17 mouse cellular contexts compared by ENCODE assay signal in genomic region chr8:45689611-45690207, GRCm38 (mm10).
DNase-seq lines count a peak whose midpoint lies in the region; ATAC-seq and TF ChIP-seq lines count a peak whose summit lies in the region.
"Had no signal": no experiment of that assay in that cellular context is flagged by ENCODE, and none has a peak within 500 bp of the region (broad histone marks: within the 10 kb centered on the region; RNA-seq: fewer than 3 reads in every experiment).

No protein-coding gene starts in this region.

- peak; percentile 64; the same call in 1 of the 2 replicates for ATAC-seq in forebrain, postnatal 0 days
- no peak for ATAC-seq in monocyte, adult 5-6 weeks (replicated peaks; ENCODE audit: insufficient number of reproducible peaks, low FRiP score, low TSS enrichment, poor library complexity, severe bottlenecking)
- ATAC-seq: liver, postnatal 0 days had no signal

- WGBS in heart, adult 2 months: 37% methylated on average over 2 of the region's 2 CpGs
- 47% methylated on average over 2 of the region's 2 CpGs for WGBS in forebrain, postnatal 0 days

- peaks cover 10% of the 10 kb centered on the region for H3K4me1 ChIP-seq in heart, adult 2 months (ENCODE audit: control insufficient read depth, insufficient read depth, low read length)
- peaks cover 20% of the 10 kb centered on the region; the same call in 1 of the 2 replicates for H3K4me1 ChIP-seq in forebrain, postnatal 0 days (ENCODE audit: insufficient read depth)
- H3K4me1 ChIP-seq: neural tube, embryonic 12.5 days had no signal

- H3K36me3 ChIP-seq in heart, adult 2 months (ENCODE audit: control insufficient read depth, insufficient read depth, low read length): peaks cover 31% of the 10 kb centered on the region
- H3K36me3 ChIP-seq in forebrain, postnatal 0 days (ENCODE audit: insufficient read depth): no peaks in the 10 kb centered on the region
- H3K36me3 ChIP-seq: limb, embryonic 15.5 days; neural tube, embryonic 12.5 days had no signal

- H3K4me2 ChIP-seq in forebrain, postnatal 0 days (ENCODE audit: low read depth): no peak overlapping the region
- H3K4me2 ChIP-seq: heart, embryonic 11.5 days; limb, embryonic 15.5 days; neural tube, embryonic 12.5 days had no signal

- TF ChIP-seq POLR2A in heart, adult 2 months (IDR thresholded peaks at IDR 0.05; ENCODE audit: insufficient read depth, low read depth, low read length): no peak

- no peaks in the 10 kb centered on the region for H3K9me3 ChIP-seq in forebrain, postnatal 0 days (ENCODE audit: low read length)
- H3K9me3 ChIP-seq: limb, embryonic 15.5 days; neural tube, embryonic 12.5 days had no signal

- no peak for TF ChIP-seq CTCF in heart, adult 2 months (IDR thresholded peaks at IDR 0.05)
- no peak for TF ChIP-seq CTCF in forebrain, postnatal 0 days (IDR thresholded peaks at IDR 0.05; ENCODE audit: low read depth)

- H3K27ac ChIP-seq in heart, adult 2 months: no peak overlapping the region
- H3K27ac ChIP-seq in forebrain, postnatal 0 days (ENCODE audit: low read depth, low read length): no peak overlapping the region
- H3K27ac ChIP-seq: neural tube, embryonic 12.5 days had no signal

- H3K4me3 ChIP-seq in heart, adult 2 months: no peak overlapping the region
- H3K4me3 ChIP-seq in forebrain, postnatal 0 days (ENCODE audit: low read depth, low read length): no peak overlapping the region
- H3K4me3 ChIP-seq: limb, embryonic 15.5 days; neural tube, embryonic 12.5 days had no signal

- intact Hi-C loops in heart, postnatal 10 days (cut with DNase I): no loop called here
- intact Hi-C loops in heart, adult 2 months (cut with DNase I): no loop called here

- peak; percentile 49 to 59 for DNase-seq in heart, postnatal 10 days
- no peak for DNase-seq in heart, adult 2 months
- DNase-seq in urinary bladder, postnatal 14 days (ENCODE audit: low spot score): peak; percentile 11
- no peak for DNase-seq in urinary bladder, postnatal 4 days (ENCODE audit: low spot score in 2 of 2)
- no peak for DNase-seq in forebrain, postnatal 0 days
- no peak for DNase-seq in retina, embryonic 14.5 days (ENCODE audit: low spot score)
- DNase-seq: adrenal gland, postnatal 25 days; cerebellum, postnatal 10 days; embryo, embryonic 11 days; gastrocnemius, adult 2 months; liver, postnatal 0 days; right cerebral cortex, postnatal 4 days; thymus, adult 18-20 months had no signal

- no peak for TF ChIP-seq EP300 in heart, adult 2 months (IDR thresholded peaks at IDR 0.05; ENCODE audit: insufficient read depth, low read depth, low read length)

- H3K79me2 ChIP-seq in heart, adult 2 months (replicated peaks; ENCODE audit: control insufficient read depth, insufficient read depth, low read length): no peaks in the 10 kb centered on the region

- H3K27me3 ChIP-seq in heart, adult 2 months (ENCODE audit: control insufficient read depth, insufficient read depth, low read length): no peaks in the 10 kb centered on the region
- H3K27me3 ChIP-seq in forebrain, postnatal 0 days (ENCODE audit: insufficient read depth, low read length): no peaks in the 10 kb centered on the region
- H3K27me3 ChIP-seq: limb, embryonic 15.5 days; neural tube, embryonic 12.5 days had no signal

- H3K9ac ChIP-seq in heart, adult 2 months (ENCODE audit: low read depth, low read length): no peak overlapping the region
- H3K9ac ChIP-seq in forebrain, postnatal 0 days: no peak overlapping the region
- H3K9ac ChIP-seq: limb, embryonic 15.5 days; liver, postnatal 0 days; neural tube, embryonic 12.5 days had no signal

Comparison
In these comparisons a context has a peak if more than half of its experiments do, and no peak if none do; other contexts are left out.
1. DNase-seq: peak in heart, postnatal 10 days (2 of 2) and urinary bladder, postnatal 14 days (single experiment); none in heart, adult 2 months (0 of 2), urinary bladder, postnatal 4 days (0 of 2), forebrain, postnatal 0 days (single experiment) and retina, embryonic 14.5 days (single experiment).